Mouse (Mus musculus) limb, embryonic 12.5 days (tissue): ENCODE data around the gene Sp7. TPM values are rescaled to one million over a fixed set of nuclear protein-coding genes. Genes with fewer than 3 reads are reported as not detected.

Experiments used
- ATAC-seq: fragments of 200-750 bp; cut with Nextera tagmentation; 2 replicates; pipeline ENCODE4 v1.8.0; 2017; ENCODE audit warnings: low read depth, moderate TSS enrichment; ENCODE audit not compliant: insufficient number of reproducible peaks, insufficient read depth, low FRiP score, low TSS enrichment
- H3K27ac ChIP-seq: fragments of 300-500 bp; sonication (generic); 2 replicates; pipeline ENCODE4 v1.5.1; 2016; ENCODE audit warnings: mild to moderate bottlenecking, moderate library complexity
- H3K27me3 ChIP-seq: fragments of 300-500 bp; sonication (generic); 2 replicates; pipeline ENCODE4 v1.6.1; 2016; ENCODE audit warnings: mild to moderate bottlenecking, moderate library complexity
- H3K36me3 ChIP-seq: fragments of 300-500 bp; sonication (generic); 2 replicates; pipeline ENCODE4 v1.6.1; 2016; ENCODE audit warnings: mild to moderate bottlenecking, moderate library complexity
- H3K4me1 ChIP-seq: fragments of 300-500 bp; sonication (generic); replicated peaks from 2 replicates; pipeline ENCODE4 v1.6.1; 2016
- H3K4me2 ChIP-seq: fragments of 300-500 bp; sonication (generic); 2 replicates; pipeline ENCODE4 v1.6.1; 2016; ENCODE audit warnings: mild to moderate bottlenecking, moderate library complexity
- H3K4me3 ChIP-seq: fragments of 300-500 bp; sonication (generic); replicated peaks from 2 replicates; pipeline ENCODE4 v1.5.1; 2016; ENCODE audit warnings: mild to moderate bottlenecking
- H3K9ac ChIP-seq: fragments of 300-500 bp; sonication (generic); replicated peaks from 2 replicates; pipeline ENCODE4 v1.6.1; 2016; ENCODE audit warnings: mild to moderate bottlenecking, moderate library complexity
- H3K9me3 ChIP-seq: fragments of 300-500 bp; sonication (generic); 2 replicates; pipeline ENCODE4 v1.6.1; 2016; ENCODE audit warnings: mild to moderate bottlenecking, moderate library complexity
- WGBS: fragments of 180-500 bp; shearing (Covaris S2); methylation state at CpG from one replicate; pipeline ENCODE4 v1.1.7; 2016; 5-methylcytosine and 5-hydroxymethylcytosine counted together
- polyA plus RNA-seq: library from polyadenylated mRNA; unstranded; fragments of >200 nt; fragmentation: Nextera tagmentation; extraction: Ambion mirVana; gene quantifications from 2 replicates; pipeline ENCODE4 v1.2.1, GENCODE M21; 2016

The Sp7 gene
- polyA plus RNA-seq, 1 experiment from 2014 or later: 3.1 TPM

- peak overlapping the region; percentile 62 for H3K4me2 ChIP-seq
- H3K4me1 ChIP-seq: peaks cover 40% of the 10 kb centered on the region
- H3K27me3 ChIP-seq: no peaks in the 10 kb centered on the region
- H3K9ac ChIP-seq: peak overlapping the region; percentile 90
- 15% methylated on average over 34 of the region's 34 CpGs for WGBS
- peaks cover 26% of the 10 kb centered on the region for H3K36me3 ChIP-seq
- peak overlapping the region; percentile 100 for H3K27ac ChIP-seq
- no peaks in the 10 kb centered on the region for H3K9me3 ChIP-seq
- H3K4me3 ChIP-seq: peak overlapping the region; percentile 80
- no peak for ATAC-seq
These were observed 37.9 kb upstream of the Sp7 start for GRCm38 (mm10) chr15:102404608-102405488.

DNA sequence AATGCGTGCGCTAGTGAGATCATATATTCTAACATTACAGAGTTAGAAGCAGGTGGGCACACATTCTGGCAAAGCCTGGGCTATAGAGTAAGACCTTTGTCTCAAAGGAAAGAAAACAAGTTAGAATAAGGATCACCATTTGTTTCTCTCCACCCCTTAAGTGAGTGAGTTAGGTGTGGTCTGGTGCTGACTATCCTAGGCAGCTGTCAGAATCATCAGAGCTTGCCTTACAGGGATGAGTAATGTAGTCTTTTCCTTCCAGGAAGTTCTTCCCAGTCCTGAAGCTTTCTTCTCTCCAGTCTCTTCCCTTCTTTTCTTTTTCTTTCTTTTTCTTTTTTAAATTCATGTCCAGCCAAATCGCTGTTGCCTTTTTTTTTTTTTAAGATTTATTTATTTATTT lies 35.2 kb upstream of the Sp7 start:
- peaks cover under 1% of the 10 kb centered on the region; the same call in 1 of the 2 replicates for H3K36me3 ChIP-seq
- no peaks in the 10 kb centered on the region for H3K27me3 ChIP-seq
- no peak overlapping the region for H3K9ac ChIP-seq
- WGBS: 92% methylated on average over 3 of the region's 3 CpGs
- H3K27ac ChIP-seq: no peak overlapping the region
- H3K4me1 ChIP-seq: peaks cover 33% of the 10 kb centered on the region
- H3K4me3 ChIP-seq: no peak overlapping the region
- no peaks in the 10 kb centered on the region for H3K9me3 ChIP-seq
- H3K4me2 ChIP-seq: no peak overlapping the region
- ATAC-seq: no peak

GRCm38 (mm10) chr15:102401278-102401677 lies 34.3 kb upstream of the Sp7 start:
- peak overlapping the region; percentile 93 for H3K27ac ChIP-seq

GRCm38 (mm10) chr15:102400476-102401045 lies 33.6 kb upstream of the Sp7 start:
- no peaks in the 10 kb centered on the region for H3K27me3 ChIP-seq
- WGBS: 84% methylated on average over 10 of the region's 10 CpGs
- ATAC-seq: no peak
- H3K4me1 ChIP-seq: peaks cover 30% of the 10 kb centered on the region
- no peak overlapping the region for H3K4me3 ChIP-seq
- peak overlapping the region; percentile 93 for H3K27ac ChIP-seq
- peak overlapping the region; percentile 78 for H3K4me2 ChIP-seq
- H3K36me3 ChIP-seq: no peaks in the 10 kb centered on the region
- no peak overlapping the region for H3K9ac ChIP-seq
- H3K9me3 ChIP-seq: no peaks in the 10 kb centered on the region

More at GRCm38 (mm10) chr15:102401278-102401677, 34.3 kb upstream of the Sp7 start:
- Histone ChIP-seq H3K27me3 (no peaks in the 10 kb centered on the region), H3K4me3 (no peak overlapping the region), H3K9me3 (no peaks in the 10 kb centered on the region), H3K9ac (no peak overlapping the region), H3K36me3 (no peaks in the 10 kb centered on the region), H3K4me1 (peaks cover 29% of the 10 kb centered on the region), H3K4me2 (no peak overlapping the region)
- 83% methylated on average over 2 of the region's 2 CpGs for WGBS
- no peak for ATAC-seq

GRCm38 (mm10) chr15:102399229-102400221 lies 32.5 kb upstream of the Sp7 start:
- ATAC-seq: peak; percentile 65
- Histone ChIP-seq H3K27ac (peak overlapping the region; percentile 93), H3K9ac (peak overlapping the region; percentile 65), H3K4me3 (peak overlapping the region; percentile 48), H3K4me2 (peak overlapping the region; percentile 78), H3K4me1 (peaks cover 38% of the 10 kb centered on the region), H3K9me3 (no peaks in the 10 kb centered on the region), H3K36me3 (no peaks in the 10 kb centered on the region), H3K27me3 (no peaks in the 10 kb centered on the region)
- 3% methylated on average over 34 of the region's 34 CpGs for WGBS

GRCm38 (mm10) chr15:102398629-102399028 lies 31.6 kb upstream of the Sp7 start:
- Histone ChIP-seq H3K27me3 (no peaks in the 10 kb centered on the region), H3K4me3 (peak overlapping the region; percentile 48; the same call in 1 of the 2 replicates), H3K4me2 (peak overlapping the region; percentile 78), H3K9me3 (no peaks in the 10 kb centered on the region), H3K36me3 (no peaks in the 10 kb centered on the region), H3K27ac (peak overlapping the region; percentile 93), H3K9ac (no peak overlapping the region), H3K4me1 (peaks cover 37% of the 10 kb centered on the region)
- WGBS: 16% methylated on average over 5 of the region's 5 CpGs
- no peak for ATAC-seq

DNA sequence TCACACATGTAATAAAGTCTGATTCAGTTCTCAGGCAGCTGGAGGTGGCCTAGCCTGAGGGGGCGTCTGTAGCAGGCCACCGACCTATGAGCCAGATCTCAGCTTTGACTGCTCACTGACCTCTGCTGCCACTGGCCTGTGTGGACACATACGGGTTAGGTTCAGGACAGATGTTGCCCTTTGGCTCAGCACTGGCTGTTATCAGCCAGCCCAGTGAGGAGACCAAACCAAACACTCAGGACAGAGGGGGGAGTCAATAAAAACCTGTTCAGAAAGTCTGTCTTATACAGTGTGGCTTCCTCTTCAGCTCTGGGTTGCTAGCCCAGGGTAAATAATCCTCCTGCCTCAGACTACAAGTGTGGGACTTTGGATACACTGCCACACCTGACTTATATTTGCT lies 28.1 kb upstream of the Sp7 start:
- no peak for ATAC-seq
- H3K4me1 ChIP-seq: peaks cover 27% of the 10 kb centered on the region
- no peaks in the 10 kb centered on the region for H3K9me3 ChIP-seq
- WGBS: 5% methylated on average over 3 of the region's 3 CpGs
- H3K9ac ChIP-seq: no peak overlapping the region; the same call in 1 of the 2 replicates
- H3K4me2 ChIP-seq: no peak overlapping the region
- no peaks in the 10 kb centered on the region for H3K36me3 ChIP-seq
- H3K27ac ChIP-seq: peak overlapping the region; percentile 70
- no peak overlapping the region for H3K4me3 ChIP-seq
- H3K27me3 ChIP-seq: no peaks in the 10 kb centered on the region

DNA sequence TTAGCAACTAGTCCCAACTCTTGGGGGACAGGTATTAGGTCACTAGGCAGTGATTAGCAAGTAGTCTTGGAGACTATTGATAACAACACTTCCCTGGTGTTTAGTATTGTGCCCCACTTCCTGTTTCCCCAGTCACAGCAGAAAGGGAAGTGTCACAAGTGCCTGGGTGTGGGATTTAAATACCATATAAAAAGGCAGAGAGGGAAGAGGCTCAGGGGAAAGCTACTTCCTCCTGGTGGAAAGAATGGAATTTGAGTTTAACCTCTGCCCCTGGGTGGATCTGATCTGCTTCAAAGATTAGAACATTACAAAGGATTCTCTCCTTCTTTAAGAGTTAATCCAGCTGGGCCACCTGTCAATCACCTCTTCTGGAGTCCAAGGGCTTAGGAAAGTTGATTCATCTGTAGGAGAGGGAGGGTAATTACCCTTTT lies 26.6 kb upstream of the Sp7 start:
- ATAC-seq: no peak
- Histone ChIP-seq H3K9ac (no peak overlapping the region), H3K36me3 (no peaks in the 10 kb centered on the region), H3K27me3 (no peaks in the 10 kb centered on the region), H3K27ac (no peak overlapping the region), H3K4me1 (peaks cover 16% of the 10 kb centered on the region), H3K9me3 (no peaks in the 10 kb centered on the region), H3K4me2 (no peak overlapping the region), H3K4me3 (no peak overlapping the region)

GRCm38 (mm10) chr15:102392520-102392919 lies 25.5 kb upstream of the Sp7 start:
- peaks cover 11% of the 10 kb centered on the region for H3K4me1 ChIP-seq
- H3K27ac ChIP-seq: no peak overlapping the region
- H3K4me2 ChIP-seq: no peak overlapping the region
- no peaks in the 10 kb centered on the region for H3K36me3 ChIP-seq
- no peaks in the 10 kb centered on the region for H3K9me3 ChIP-seq
- no peak overlapping the region for H3K4me3 ChIP-seq
- H3K27me3 ChIP-seq: no peaks in the 10 kb centered on the region
- ATAC-seq: no peak
- H3K9ac ChIP-seq: no peak overlapping the region
- WGBS: 61% methylated on average over 2 of the region's 2 CpGs

GRCm38 (mm10) chr15:102388942-102389341 lies 22.0 kb upstream of the Sp7 start:
- Histone ChIP-seq H3K27ac (no peak overlapping the region), H3K36me3 (no peaks in the 10 kb centered on the region), H3K9me3 (no peaks in the 10 kb centered on the region), H3K27me3 (no peaks in the 10 kb centered on the region), H3K9ac (no peak overlapping the region), H3K4me3 (no peak overlapping the region), H3K4me1 (no peaks in the 10 kb centered on the region), H3K4me2 (no peak overlapping the region)
- WGBS: 84% methylated on average over 3 of the region's 3 CpGs
- no peak for ATAC-seq

DNA sequence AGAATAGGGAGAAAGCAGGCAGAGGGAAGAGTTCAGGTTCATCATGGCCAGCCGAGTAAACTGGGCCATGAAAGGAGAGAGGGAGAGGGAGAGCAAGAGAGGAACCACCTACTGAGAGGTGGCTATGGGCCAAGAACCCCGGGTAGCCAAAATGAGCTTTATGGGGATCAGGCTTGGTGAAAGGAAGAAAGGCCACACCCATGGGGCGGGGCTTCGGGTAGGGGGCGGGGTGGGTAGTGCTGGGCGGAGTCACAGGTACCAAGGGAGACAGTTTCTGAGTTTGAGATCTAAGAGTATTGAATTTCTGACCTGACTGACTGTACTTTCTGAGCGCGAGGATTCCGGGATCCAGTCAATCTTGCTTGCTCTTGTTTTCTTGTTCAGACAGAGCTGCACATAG lies 19.7 kb upstream of the Sp7 start:
- Histone ChIP-seq H3K4me2 (no peak overlapping the region), H3K27me3 (no peaks in the 10 kb centered on the region), H3K36me3 (no peaks in the 10 kb centered on the region), H3K27ac (no peak overlapping the region), H3K9me3 (no peaks in the 10 kb centered on the region), H3K9ac (no peak overlapping the region), H3K4me3 (no peak overlapping the region), H3K4me1 (no peaks in the 10 kb centered on the region)
- 51% methylated on average over 9 of the region's 9 CpGs for WGBS
- ATAC-seq: no peak
